Mouse (Mus musculus): ENCODE results near the gene Cadps. TPM values are rescaled to one million over a fixed set of nuclear protein-coding genes. Genes with fewer than 3 reads are reported as not detected.

Gene Cadps
- polyA plus RNA-seq, 1 experiment, result 6.0 TPM

DNA sequence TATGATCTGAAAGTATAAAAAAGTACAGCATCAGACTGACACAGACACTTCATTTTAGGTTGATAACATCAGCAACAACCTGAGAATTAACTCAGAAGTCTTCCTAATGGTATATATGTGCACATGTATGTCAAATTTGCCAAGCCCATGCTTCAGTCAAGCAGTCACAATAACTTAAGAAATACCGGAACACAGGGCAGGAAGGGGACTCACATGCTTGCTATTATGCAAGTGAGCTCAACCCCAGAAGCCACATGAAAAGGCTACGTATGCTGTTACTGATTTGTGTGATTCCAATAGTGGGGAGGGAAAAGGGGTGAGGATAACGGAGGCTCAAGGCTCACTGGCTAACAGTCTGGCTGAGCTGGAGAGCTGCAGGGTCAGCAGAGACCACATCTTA lies 418.8 kb downstream of the Cadps start:
- no peak overlapping the region for H3K27ac ChIP-seq (ENCODE audit: control insufficient read depth, insufficient read depth, low read length)
- H3K4me3 ChIP-seq (ENCODE audit: control insufficient read depth, insufficient read depth, low read length), result no peak overlapping the region
- no peaks in the 10 kb centered on the region for H3K36me3 ChIP-seq (ENCODE audit: control insufficient read depth, insufficient read depth, low read length)
- 21% methylated on average over 3 of the region's 3 CpGs for WGBS
- no peak for TF ChIP-seq CTCF (IDR thresholded peaks at IDR 0.05; ENCODE audit: borderline replicate concordance, control insufficient read depth, extremely low read depth, insufficient read depth, low read length, poor library complexity)
- no peaks in the 10 kb centered on the region for H3K27me3 ChIP-seq (ENCODE audit: control insufficient read depth, insufficient read depth, low read length)
- H3K4me1 ChIP-seq (replicated peaks; ENCODE audit: control insufficient read depth, insufficient read depth, low read length), result no peaks in the 10 kb centered on the region
- no peak for DNase-seq

GRCm38 (mm10) chr14:12400116-12400515 lies 422.8 kb downstream of the Cadps start:
- no peaks in the 10 kb centered on the region for H3K27me3 ChIP-seq (ENCODE audit: control insufficient read depth, insufficient read depth, low read length)
- H3K4me3 ChIP-seq (ENCODE audit: control insufficient read depth, insufficient read depth, low read length), result no peak overlapping the region
- no peak overlapping the region for H3K27ac ChIP-seq (ENCODE audit: control insufficient read depth, insufficient read depth, low read length)
- no peaks in the 10 kb centered on the region for H3K36me3 ChIP-seq (ENCODE audit: control insufficient read depth, insufficient read depth, low read length)
- TF ChIP-seq POLR2A (IDR thresholded peaks at IDR 0.05; ENCODE audit: control insufficient read depth, extremely low read depth, insufficient read depth, low read length, poor library complexity), result no peak
- TF ChIP-seq CTCF (IDR thresholded peaks at IDR 0.05; ENCODE audit: borderline replicate concordance, control insufficient read depth, extremely low read depth, insufficient read depth, low read length, poor library complexity), result no peak
- WGBS, result 92% methylated on average over 5 of the region's 5 CpGs
- no peak for DNase-seq
- H3K4me1 ChIP-seq (replicated peaks; ENCODE audit: control insufficient read depth, insufficient read depth, low read length), result no peaks in the 10 kb centered on the region

DNA sequence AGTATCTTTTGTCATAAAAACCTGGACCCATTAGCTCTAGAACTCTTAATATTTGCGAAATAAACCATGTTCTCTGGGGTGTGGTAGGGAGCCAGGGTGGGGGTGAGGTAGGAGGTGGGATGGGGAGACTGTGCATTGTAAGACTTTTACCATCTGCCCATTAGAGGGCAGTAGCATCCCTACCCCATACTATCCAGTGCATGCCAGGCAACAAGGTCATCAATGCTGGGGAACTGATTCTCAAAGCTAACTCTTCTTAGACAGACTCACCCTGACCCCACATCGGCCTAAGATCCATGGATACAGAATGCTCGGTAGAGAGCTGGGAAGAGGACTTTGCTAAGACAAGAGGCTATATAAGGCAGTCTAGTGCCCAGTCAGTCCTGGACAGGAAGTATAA lies 425.3 kb downstream of the Cadps start:
- Histone ChIP-seq H3K4me1 (replicated peaks; ENCODE audit: control insufficient read depth, insufficient read depth, low read length) (no peaks in the 10 kb centered on the region), H3K36me3 (ENCODE audit: control insufficient read depth, insufficient read depth, low read length) (no peaks in the 10 kb centered on the region), H3K27ac (ENCODE audit: control insufficient read depth, insufficient read depth, low read length) (no peak overlapping the region), H3K4me3 (ENCODE audit: control insufficient read depth, insufficient read depth, low read length) (no peak overlapping the region), H3K27me3 (ENCODE audit: control insufficient read depth, insufficient read depth, low read length) (no peaks in the 10 kb centered on the region)
- TF ChIP-seq POLR2A (IDR thresholded peaks at IDR 0.05; ENCODE audit: control insufficient read depth, extremely low read depth, insufficient read depth, low read length, poor library complexity) (no peak), CTCF (IDR thresholded peaks at IDR 0.05; ENCODE audit: borderline replicate concordance, control insufficient read depth, extremely low read depth, insufficient read depth, low read length, poor library complexity) (no peak)
- no peak for DNase-seq
- 91% methylated on average over 3 of the region's 3 CpGs for WGBS

DNA sequence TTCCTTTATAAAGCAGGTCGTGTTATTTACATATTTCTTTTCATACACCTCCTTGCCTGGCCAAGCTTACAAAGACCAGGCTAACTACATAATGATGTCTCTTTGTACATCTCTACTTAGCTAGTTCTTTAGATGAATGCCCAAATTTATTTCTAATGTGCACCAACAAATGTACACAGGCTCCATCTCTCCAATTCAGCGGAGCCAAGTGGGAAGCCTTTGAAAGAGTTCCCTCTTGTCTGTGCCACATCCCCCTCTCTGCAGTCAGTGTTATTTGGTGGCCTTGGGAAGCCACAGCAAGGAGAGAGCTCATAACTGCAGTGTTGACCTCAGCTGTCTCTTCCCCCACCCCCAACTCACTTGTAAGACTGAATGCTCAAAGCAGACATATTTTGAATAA lies 428.6 kb downstream of the Cadps start:
- TF ChIP-seq CTCF (IDR thresholded peaks at IDR 0.05; ENCODE audit: borderline replicate concordance, control insufficient read depth, extremely low read depth, insufficient read depth, low read length, poor library complexity) (no peak), POLR2A (IDR thresholded peaks at IDR 0.05; ENCODE audit: control insufficient read depth, extremely low read depth, insufficient read depth, low read length, poor library complexity) (no peak)
- WGBS, result 88% methylated on average over 2 of the region's 2 CpGs
- DNase-seq, result no peak
- Histone ChIP-seq H3K4me3 (ENCODE audit: control insufficient read depth, insufficient read depth, low read length) (no peak overlapping the region), H3K4me1 (replicated peaks; ENCODE audit: control insufficient read depth, insufficient read depth, low read length) (no peaks in the 10 kb centered on the region), H3K27ac (ENCODE audit: control insufficient read depth, insufficient read depth, low read length) (no peak overlapping the region), H3K27me3 (ENCODE audit: control insufficient read depth, insufficient read depth, low read length) (no peaks in the 10 kb centered on the region), H3K36me3 (ENCODE audit: control insufficient read depth, insufficient read depth, low read length) (no peaks in the 10 kb centered on the region)

GRCm38 (mm10) chr14:12393271-12393861 lies 429.5 kb downstream of the Cadps start:
- TF ChIP-seq CTCF (IDR thresholded peaks at IDR 0.05; ENCODE audit: borderline replicate concordance, control insufficient read depth, extremely low read depth, insufficient read depth, low read length, poor library complexity), result no peak
- TF ChIP-seq POLR2A (IDR thresholded peaks at IDR 0.05; ENCODE audit: control insufficient read depth, extremely low read depth, insufficient read depth, low read length, poor library complexity), result no peak
- WGBS, result 46% methylated on average over 12 of the region's 12 CpGs
- no peaks in the 10 kb centered on the region for H3K27me3 ChIP-seq (ENCODE audit: control insufficient read depth, insufficient read depth, low read length)
- no peaks in the 10 kb centered on the region for H3K36me3 ChIP-seq (ENCODE audit: control insufficient read depth, insufficient read depth, low read length)
- DNase-seq, result no peak
- no peaks in the 10 kb centered on the region for H3K4me1 ChIP-seq (replicated peaks; ENCODE audit: control insufficient read depth, insufficient read depth, low read length)
- H3K4me3 ChIP-seq (ENCODE audit: control insufficient read depth, insufficient read depth, low read length), result no peak overlapping the region
- no peak overlapping the region for H3K27ac ChIP-seq (ENCODE audit: control insufficient read depth, insufficient read depth, low read length)

DNA sequence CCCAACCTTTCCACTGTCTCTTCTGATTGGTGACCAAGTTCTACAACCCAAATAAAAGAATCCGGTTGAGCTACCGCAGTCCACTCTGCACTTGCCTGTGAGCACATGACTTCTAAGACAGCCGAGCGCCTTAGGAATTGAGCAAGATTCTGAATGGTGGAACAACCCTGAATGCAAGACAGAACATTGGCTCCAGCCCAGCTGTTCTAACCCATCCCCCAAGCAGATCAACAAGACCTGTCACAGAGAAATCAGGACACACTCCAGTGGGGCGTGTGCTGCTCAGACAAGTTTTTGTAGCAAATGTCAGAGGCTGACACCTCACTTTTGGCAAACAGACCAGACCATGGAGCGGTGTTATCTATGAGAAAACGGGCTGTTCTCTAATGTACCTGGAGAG lies 431.7 kb downstream of the Cadps start:
- TF ChIP-seq CTCF (IDR thresholded peaks at IDR 0.05; ENCODE audit: borderline replicate concordance, control insufficient read depth, extremely low read depth, insufficient read depth, low read length, poor library complexity), result no peak
- TF ChIP-seq POLR2A (IDR thresholded peaks at IDR 0.05; ENCODE audit: control insufficient read depth, extremely low read depth, insufficient read depth, low read length, poor library complexity), result no peak
- no peak overlapping the region for H3K27ac ChIP-seq (ENCODE audit: control insufficient read depth, insufficient read depth, low read length)
- H3K27me3 ChIP-seq (ENCODE audit: control insufficient read depth, insufficient read depth, low read length), result no peaks in the 10 kb centered on the region
- H3K4me3 ChIP-seq (ENCODE audit: control insufficient read depth, insufficient read depth, low read length), result no peak overlapping the region
- no peak for DNase-seq
- no peaks in the 10 kb centered on the region for H3K4me1 ChIP-seq (replicated peaks; ENCODE audit: control insufficient read depth, insufficient read depth, low read length)
- no peaks in the 10 kb centered on the region for H3K36me3 ChIP-seq (ENCODE audit: control insufficient read depth, insufficient read depth, low read length)
- 89% methylated on average over 7 of the region's 7 CpGs for WGBS

GRCm38 (mm10) chr14:12388806-12389436 lies 434.0 kb downstream of the Cadps start:
- Histone ChIP-seq H3K36me3 (ENCODE audit: control insufficient read depth, insufficient read depth, low read length) (no peaks in the 10 kb centered on the region), H3K4me1 (replicated peaks; ENCODE audit: control insufficient read depth, insufficient read depth, low read length) (no peaks in the 10 kb centered on the region), H3K27ac (ENCODE audit: control insufficient read depth, insufficient read depth, low read length) (no peak overlapping the region), H3K27me3 (ENCODE audit: control insufficient read depth, insufficient read depth, low read length) (no peaks in the 10 kb centered on the region), H3K4me3 (ENCODE audit: control insufficient read depth, insufficient read depth, low read length) (no peak overlapping the region)
- no peak for DNase-seq
- WGBS, result 83% methylated on average over 14 of the region's 14 CpGs
- TF ChIP-seq POLR2A (IDR thresholded peaks at IDR 0.05; ENCODE audit: control insufficient read depth, extremely low read depth, insufficient read depth, low read length, poor library complexity) (no peak), CTCF (IDR thresholded peaks at IDR 0.05; ENCODE audit: borderline replicate concordance, control insufficient read depth, extremely low read depth, insufficient read depth, low read length, poor library complexity) (no peak)
